Mouse (Mus musculus) mouse trophoblast stem cell (cell line): ENCODE results near the gene Myl9.

Source experiments
- in situ Hi-C, 2 experiments: fragments of 300-500 bp; cut with MseI, MboI; formaldehyde crosslinking; loops; 2 replicates in 1 of 2; 3 replicates in 1 of 2; pipeline ENCODE4 v1.15.1; 2025

Gene Myl9

GRCm38 (mm10) chr2:156774738-156775454, at the start of gene Myl9:
Gene Myl9 (plus strand): TSS chr2:156775420.
- in situ Hi-C loops, result no loop called here

DNA sequence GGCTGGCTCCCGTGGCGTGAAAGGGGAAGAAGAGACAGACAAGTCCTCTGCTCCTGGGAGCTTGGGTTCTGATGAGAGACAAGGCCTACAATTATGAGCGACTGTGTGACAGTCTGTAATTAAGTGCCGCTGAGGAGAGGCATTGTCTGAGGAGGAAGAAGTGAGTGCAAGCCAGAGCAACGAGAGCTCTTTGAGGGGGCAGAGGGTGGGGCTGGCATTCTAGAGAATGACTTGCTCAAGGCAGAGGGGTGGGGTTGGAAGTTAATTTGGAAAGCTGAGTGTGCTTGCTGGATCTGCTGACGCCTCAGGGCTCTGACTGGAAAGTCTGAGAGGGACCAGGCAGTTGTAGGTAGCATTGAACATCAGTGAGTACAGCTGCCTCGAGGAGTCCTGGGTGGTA, 48.9 kb upstream of the Myl9 start:
- in situ Hi-C loops, result no loop called here

DNA sequence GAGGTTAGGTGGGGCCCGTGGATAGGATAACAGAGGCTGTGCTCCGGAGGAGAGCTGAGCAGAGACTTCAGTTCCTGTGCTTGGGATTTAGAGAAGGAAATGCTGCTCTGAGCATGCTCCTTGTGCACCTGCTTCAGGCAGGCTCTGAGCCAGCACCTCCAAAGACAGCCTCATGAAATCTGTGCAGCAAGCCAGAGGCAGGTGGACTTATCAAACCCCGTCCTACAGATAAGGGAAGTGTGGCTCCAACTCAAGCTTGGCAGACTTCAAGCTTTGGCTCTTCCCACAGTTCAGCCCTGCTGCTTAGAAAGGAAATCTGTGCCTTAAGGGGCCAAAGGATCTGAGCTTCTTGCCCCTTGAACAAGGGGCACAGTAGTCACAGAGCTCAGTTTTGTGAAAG, 48.3 kb upstream of the Myl9 start:
- in situ Hi-C loops, result no loop called here

DNA sequence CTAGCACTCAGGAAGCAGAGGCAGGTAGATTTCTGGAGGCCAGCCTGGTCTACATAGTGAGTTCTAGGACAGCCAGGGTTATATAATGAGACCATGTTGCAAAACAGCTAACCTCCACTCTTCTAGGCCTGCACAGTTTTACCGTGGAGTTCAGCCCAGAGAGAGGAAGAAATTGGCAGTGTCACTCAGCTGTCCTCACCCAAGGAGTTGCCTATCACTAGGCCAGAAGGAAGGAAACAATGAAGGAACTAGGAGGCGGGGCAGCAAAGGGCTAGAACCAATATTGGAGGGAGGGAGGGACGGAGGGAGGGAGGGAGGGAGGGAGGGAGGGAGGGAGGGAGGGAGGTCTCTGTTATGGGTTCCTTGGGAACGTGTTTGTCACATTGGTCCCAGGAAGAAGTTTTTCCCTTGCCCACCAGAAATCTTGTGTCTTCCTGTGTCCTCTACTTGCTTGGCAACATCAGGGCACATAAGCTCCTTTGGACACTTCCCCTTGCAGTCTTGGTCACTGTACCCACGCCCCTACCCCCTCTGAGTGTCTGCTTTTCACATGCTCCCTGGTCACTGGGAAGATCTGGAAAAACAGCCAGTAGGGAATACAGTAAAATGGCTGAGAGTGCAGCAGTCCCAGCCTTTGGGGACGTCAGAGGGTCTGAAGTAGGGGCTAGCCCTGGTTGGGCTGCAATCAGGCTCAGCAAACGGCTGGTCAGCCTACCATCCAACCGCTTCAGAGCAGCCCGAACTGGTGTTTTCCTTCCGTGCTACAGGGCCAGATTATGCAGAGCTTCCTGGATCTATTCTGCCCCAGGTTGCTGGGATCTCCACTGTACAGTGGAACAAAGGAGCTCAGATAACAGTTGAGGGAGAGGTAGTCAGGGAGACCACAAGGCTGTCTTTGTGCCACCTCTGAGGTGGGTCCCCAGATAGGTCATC, 45.4 kb upstream of the Myl9 start:
- in situ Hi-C loops, result no loop called here

- in situ Hi-C loops, result no loop called here
These were observed 44.7 kb upstream of the Myl9 start for GRCm38 (mm10) chr2:156730501-156730921.

DNA sequence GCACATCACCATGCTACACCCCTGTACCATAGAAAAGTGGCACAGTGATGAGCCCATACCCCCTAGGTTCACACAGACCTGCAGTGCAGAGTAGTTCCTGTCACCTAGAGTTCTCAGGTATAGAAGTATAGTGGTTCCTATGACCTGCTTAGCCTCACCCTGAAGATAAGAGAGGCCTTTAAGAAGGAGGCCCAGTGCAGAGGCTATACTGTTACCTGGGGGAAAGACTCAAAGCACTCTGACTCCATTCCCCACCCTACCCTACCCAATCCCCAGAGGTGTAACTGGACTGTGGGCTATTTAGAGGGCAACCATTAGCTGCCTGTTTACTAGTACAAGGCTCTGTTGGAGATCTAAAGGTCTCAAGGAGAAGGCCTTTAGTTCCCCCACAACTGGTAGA, 43.6 kb upstream of the Myl9 start:
- in situ Hi-C loops, result no loop called here

DNA sequence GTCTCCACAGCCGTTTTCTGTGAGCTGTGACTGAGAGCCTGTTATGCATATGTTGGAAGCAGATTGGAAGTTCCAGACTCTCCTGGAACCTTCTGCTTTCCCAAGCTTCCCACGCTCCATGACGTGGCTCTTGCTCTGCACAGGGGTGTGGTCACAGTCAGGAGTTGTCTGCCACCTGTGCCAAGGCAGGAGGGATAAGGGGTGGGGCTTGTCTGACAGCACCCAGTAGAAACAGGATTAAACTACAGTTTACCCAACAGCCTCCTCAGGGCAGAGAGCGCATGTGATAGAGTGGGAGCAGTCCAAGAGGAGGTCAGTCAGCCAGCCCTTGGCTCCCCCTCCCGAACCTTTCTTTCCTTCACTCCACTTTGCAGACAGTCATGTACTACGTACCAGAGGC, 43.1 kb upstream of the Myl9 start:
- in situ Hi-C loops, result no loop called here

- in situ Hi-C loops, result no loop called here
These were observed 39.4 kb upstream of the Myl9 start for GRCm38 (mm10) chr2:156735761-156736335.

DNA sequence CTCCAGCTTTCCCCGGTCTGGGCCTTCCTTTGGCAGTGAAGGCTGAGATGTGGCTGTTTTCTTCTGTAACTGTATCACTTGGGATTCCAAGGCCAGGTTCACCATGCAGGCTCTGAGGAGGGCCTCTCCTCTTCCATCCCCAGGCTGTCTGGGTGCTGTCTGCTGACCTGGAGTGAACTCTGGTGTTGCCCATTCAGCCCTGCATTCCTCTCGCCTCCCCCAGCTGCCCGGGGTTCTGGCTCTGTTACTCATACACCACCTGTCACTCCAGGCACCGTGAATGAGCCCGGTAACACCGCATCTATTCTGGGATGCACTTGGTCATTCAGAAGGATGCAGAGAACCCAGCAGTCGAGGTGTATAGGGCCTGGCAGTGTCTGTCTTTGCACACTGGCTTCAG, 38.4 kb upstream of the Myl9 start:
- in situ Hi-C loops, result no loop called here

DNA sequence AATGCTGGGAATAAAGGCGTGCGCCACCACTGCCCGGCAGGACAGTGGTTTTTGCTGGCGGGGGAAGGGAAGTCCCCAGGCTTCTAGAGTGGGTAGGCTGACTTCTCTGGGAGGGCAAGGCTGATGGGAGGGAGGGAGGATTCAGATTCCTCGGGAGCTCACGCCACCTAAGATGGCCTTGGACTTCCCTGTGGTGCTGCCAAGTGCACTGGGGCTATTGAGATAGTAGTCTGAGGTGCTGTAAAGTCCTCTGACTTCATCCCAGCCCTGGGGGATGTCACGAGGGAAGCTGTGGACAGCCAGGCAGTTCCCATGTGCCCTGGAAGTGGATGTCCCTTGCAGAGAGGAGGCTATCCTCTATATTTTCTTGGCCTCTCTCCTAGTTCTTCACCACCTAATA, 37.2 kb upstream of the Myl9 start:
- in situ Hi-C loops, result no loop called here

- in situ Hi-C loops, result no loop called here
These were observed 34.0 kb upstream of the Myl9 start for GRCm38 (mm10) chr2:156741265-156741664.

GRCm38 (mm10) chr2:156741998-156742397, 33.2 kb upstream of the Myl9 start:
- in situ Hi-C loops, result no loop called here

GRCm38 (mm10) chr2:156743248-156743647, 32.0 kb upstream of the Myl9 start:
- in situ Hi-C loops, result no loop called here

GRCm38 (mm10) chr2:156744414-156744813, 30.8 kb upstream of the Myl9 start:
- in situ Hi-C loops, result no loop called here

- in situ Hi-C loops, result no loop called here
These were observed 27.9 kb upstream of the Myl9 start for GRCm38 (mm10) chr2:156747315-156747714.

DNA sequence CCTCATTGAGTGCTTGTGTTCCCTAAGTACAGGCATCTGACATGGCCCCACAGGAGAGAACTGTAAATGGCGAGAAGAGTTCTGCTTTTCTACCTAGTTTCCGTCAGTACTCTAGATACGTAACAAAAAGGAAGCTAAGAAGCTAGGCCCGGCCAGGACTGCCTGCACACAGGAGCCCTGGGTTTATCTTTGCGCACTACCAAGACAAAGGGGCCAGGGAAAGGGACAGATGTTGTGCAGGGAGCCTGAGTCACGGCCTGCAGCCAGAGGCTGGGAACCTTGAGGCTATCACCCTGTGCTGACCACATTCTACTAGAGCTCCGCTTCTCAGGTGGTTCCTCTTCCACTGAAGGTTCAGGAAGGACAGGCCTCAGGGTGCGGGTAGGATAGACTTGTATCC, 25.5 kb upstream of the Myl9 start:
- in situ Hi-C loops, result no loop called here

GRCm38 (mm10) chr2:156756937-156757336, 18.3 kb upstream of the Myl9 start:
- in situ Hi-C loops, result no loop called here

GRCm38 (mm10) chr2:156760843-156761505, 14.2 kb upstream of the Myl9 start:
- in situ Hi-C loops, result no loop called here

- in situ Hi-C loops, result no loop called here
These were observed 13.5 kb upstream of the Myl9 start for GRCm38 (mm10) chr2:156761521-156762278.

- in situ Hi-C loops, result no loop called here
These were observed 12.7 kb upstream of the Myl9 start for GRCm38 (mm10) chr2:156762499-156762898.

DNA sequence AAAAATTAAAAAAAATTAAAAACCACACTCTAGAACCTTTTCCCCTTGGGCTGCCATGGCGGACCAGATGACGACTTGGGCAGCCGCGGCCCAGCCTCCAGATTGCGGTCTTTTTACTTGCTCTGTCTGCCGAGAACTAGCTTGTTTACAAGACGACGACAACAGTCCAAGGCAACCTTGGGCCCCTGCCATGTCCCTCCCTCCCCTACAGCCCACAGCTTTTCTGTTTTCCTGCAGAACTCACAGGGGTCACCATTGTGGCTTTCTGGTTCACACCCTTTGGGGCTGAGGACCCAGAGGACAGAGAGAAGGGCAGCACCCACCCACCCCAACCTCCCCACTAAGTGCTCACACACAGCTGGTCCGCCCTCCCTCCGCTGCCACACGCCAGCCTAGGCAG, 12.1 kb upstream of the Myl9 start:
- in situ Hi-C loops, result no loop called here
